Mouse (Mus musculus) heart, adult 2 months (tissue): ENCODE data around the gene Wipi2.

ENCODE experiments used
- EP300 ChIP-seq: fragments of 200-500 bp; IDR thresholded peaks from 2 replicates; pipeline ENCODE4 v1.6.1; 2011; ENCODE audit warnings: low read depth, low read length, control low read depth; ENCODE audit not compliant: insufficient read depth
- POLR2A ChIP-seq: fragments of 200-500 bp; IDR thresholded peaks from 2 replicates; pipeline ENCODE4 v1.6.1; 2011; ENCODE audit warnings: mild to moderate bottlenecking, low read depth, low read length, control low read depth; ENCODE audit not compliant: insufficient read depth

- TF ChIP-seq POLR2A (no peak), EP300 (no peak)
These were observed 2.1 kb downstream of the Wipi2 start for GRCm38 (mm10) chr5:142629663-142630025.
